Mouse (Mus musculus) G1E (cell line): ENCODE results near the gene Clasp1.

Source experiments
- CTCF ChIP-seq: IDR thresholded peaks from 2 replicates; pipeline ENCODE4 v1.5.1; 2012; ENCODE audit warnings: low read depth, low read length, inconsistent platforms, mixed read lengths
- GATA1 ChIP-seq: IDR thresholded peaks from 2 replicates; pipeline ENCODE4 v1.6.1; 2012; ENCODE audit warnings: borderline replicate concordance, low read length, inconsistent platforms, mixed read lengths
- POLR2AphosphoS5 ChIP-seq: IDR thresholded peaks from 2 replicates; pipeline ENCODE4 v1.6.1; 2012; ENCODE audit warnings: low read depth, low read length, inconsistent platforms; ENCODE audit not compliant: insufficient replicate concordance
- TAL1 ChIP-seq: conservative IDR thresholded peaks from 2 replicates; pipeline ENCODE4 v1.6.1; 2012; ENCODE audit warnings: low read depth, low read length, inconsistent platforms, mixed read lengths

- TF ChIP-seq CTCF: no peak
- no peak for TF ChIP-seq GATA1
- no peak for TF ChIP-seq POLR2AphosphoS5
- TF ChIP-seq TAL1: no peak
Observed at GRCm38 (mm10) chr1:118650771-118651080, 261.9 kb downstream of the Clasp1 start.
